Mouse (Mus musculus) E14TG2a.4 (cell line): ENCODE measurements around the gene Daw1.

Experiments used
- H3K27me3 ChIP-seq: 2 replicates; pipeline ENCODE4 v1.6.1; 2014; ENCODE audit warnings: low read length, control low read depth; ENCODE audit not compliant: insufficient read depth
- H3K36me3 ChIP-seq: 2 replicates; pipeline ENCODE4 v1.6.1; 2014; ENCODE audit warnings: low read length, control low read depth; ENCODE audit not compliant: insufficient read depth
- H3K4me1 ChIP-seq: replicated peaks from 2 replicates; pipeline ENCODE4 v1.6.1; 2014; ENCODE audit warnings: low read depth, low read length, control low read depth
- H3K4me3 ChIP-seq: replicated peaks from 2 replicates; pipeline ENCODE4 v1.5.1; 2014; ENCODE audit warnings: mild to moderate bottlenecking, low read length
- H3K9me3 ChIP-seq: 2 replicates; pipeline ENCODE4 v1.6.1; 2014; ENCODE audit warnings: low read length, control low read depth
- CTCF ChIP-seq: conservative IDR thresholded peaks from 2 replicates; pipeline ENCODE4 v1.5.1; 2014; ENCODE audit warnings: low read length
- NANOG ChIP-seq: IDR thresholded peaks from 2 replicates; pipeline ENCODE4 v1.6.1; 2014; ENCODE audit warnings: borderline replicate concordance, low read length, mixed read lengths
- POU5F1 ChIP-seq: IDR thresholded peaks from 2 replicates; pipeline ENCODE4 v1.6.1; 2014; ENCODE audit warnings: low read length, borderline replicate concordance

Daw1 gene

GRCm38 (mm10) chr1:83164027-83164426, 4.5 kb downstream of the Daw1 start:
- Histone ChIP-seq H3K4me3 (no peak overlapping the region), H3K4me1 (peaks cover 2% of the 10 kb centered on the region; the same call in 1 of the 2 replicates), H3K36me3 (no peaks in the 10 kb centered on the region), H3K27me3 (peaks cover 12% of the 10 kb centered on the region), H3K9me3 (no peaks in the 10 kb centered on the region)
- no peak for TF ChIP-seq CTCF

DNA sequence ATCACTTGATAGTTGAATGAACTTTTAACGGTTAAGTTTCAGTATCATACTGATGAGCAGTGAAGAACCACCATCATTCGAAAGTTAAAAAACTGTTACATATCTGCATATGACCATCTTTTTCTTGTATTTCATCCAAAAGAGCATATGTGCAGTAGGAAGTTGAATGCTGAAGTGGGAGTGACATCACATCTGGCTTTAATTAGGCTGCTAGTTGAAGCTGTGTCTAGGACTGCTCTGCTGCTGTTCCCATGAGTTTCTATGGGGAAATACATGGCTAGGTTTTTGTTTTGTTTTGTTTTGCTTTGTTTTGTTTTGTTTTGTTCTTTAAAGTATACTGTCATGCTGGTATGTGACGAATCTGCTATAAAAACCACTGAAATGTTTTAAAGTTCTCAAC, 9.6 kb downstream of the Daw1 start:
- Histone ChIP-seq H3K27me3 (no peaks in the 10 kb centered on the region), H3K4me1 (no peaks in the 10 kb centered on the region), H3K4me3 (no peak overlapping the region), H3K36me3 (no peaks in the 10 kb centered on the region), H3K9me3 (no peaks in the 10 kb centered on the region)
- no peak for TF ChIP-seq POU5F1

DNA sequence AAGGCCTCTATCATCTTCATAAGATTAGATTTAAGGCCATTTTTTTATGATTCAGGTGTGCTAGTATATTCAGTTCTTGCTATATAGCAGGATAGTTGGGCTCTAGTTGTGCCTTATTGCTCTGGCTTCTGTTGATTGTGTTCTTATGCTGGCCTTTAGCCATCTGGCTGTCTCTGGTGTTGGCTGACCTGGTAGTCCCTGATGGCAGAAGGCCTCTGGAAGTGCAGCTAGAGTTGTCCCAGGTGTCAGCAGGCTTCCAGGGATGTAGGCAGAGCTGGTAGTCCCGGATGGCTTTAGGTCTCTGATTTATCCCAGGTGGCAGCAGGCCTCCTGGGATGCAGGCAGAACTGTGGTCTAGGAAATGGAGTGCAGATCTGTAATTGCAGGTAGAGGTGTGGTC, 16.4 kb downstream of the Daw1 start:
- Histone ChIP-seq H3K4me3 (no peak overlapping the region), H3K9me3 (no peaks in the 10 kb centered on the region), H3K36me3 (no peaks in the 10 kb centered on the region), H3K4me1 (no peaks in the 10 kb centered on the region), H3K27me3 (no peaks in the 10 kb centered on the region)
- TF ChIP-seq NANOG: no peak
- TF ChIP-seq CTCF: no peak
- TF ChIP-seq POU5F1: no peak

- H3K4me1 ChIP-seq: no peaks in the 10 kb centered on the region
- H3K27me3 ChIP-seq: no peaks in the 10 kb centered on the region
- TF ChIP-seq CTCF (no peak), POU5F1 (no peak), NANOG (no peak)
- no peak overlapping the region for H3K4me3 ChIP-seq
- no peaks in the 10 kb centered on the region for H3K9me3 ChIP-seq
- H3K36me3 ChIP-seq: no peaks in the 10 kb centered on the region
Observed at GRCm38 (mm10) chr1:83179531-83179930, 20.0 kb downstream of the Daw1 start.

DNA sequence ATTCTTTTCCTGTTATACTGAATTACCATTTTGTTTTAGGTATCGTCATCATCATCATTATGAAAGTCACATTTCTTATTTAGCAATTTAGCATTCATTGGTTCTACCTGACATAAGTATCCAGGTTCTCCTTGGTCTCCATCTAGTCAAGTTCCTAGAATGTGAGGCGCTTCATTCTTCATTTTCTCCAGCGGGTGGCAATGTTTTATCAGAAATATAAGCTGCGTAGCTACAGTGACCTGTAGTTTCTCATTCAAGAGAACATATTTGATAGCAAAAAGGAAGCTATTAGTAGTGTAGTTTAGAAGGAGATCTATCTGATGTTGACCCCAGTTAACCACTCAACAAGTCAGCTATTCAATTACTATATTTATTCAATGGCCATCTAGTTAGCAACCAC, 21.9 kb downstream of the Daw1 start:
- H3K27me3 ChIP-seq: no peaks in the 10 kb centered on the region
- H3K4me3 ChIP-seq: no peak overlapping the region
- no peaks in the 10 kb centered on the region for H3K4me1 ChIP-seq
- no peaks in the 10 kb centered on the region for H3K9me3 ChIP-seq
- no peaks in the 10 kb centered on the region for H3K36me3 ChIP-seq
- no peak for TF ChIP-seq NANOG
- peak; percentile 21 for TF ChIP-seq CTCF

GRCm38 (mm10) chr1:83187154-83187553, 27.6 kb downstream of the Daw1 start:
- TF ChIP-seq POU5F1 (no peak), CTCF (peak; percentile 81), NANOG (no peak)
- Histone ChIP-seq H3K4me3 (no peak overlapping the region), H3K4me1 (no peaks in the 10 kb centered on the region), H3K9me3 (no peaks in the 10 kb centered on the region), H3K27me3 (no peaks in the 10 kb centered on the region), H3K36me3 (no peaks in the 10 kb centered on the region)

DNA sequence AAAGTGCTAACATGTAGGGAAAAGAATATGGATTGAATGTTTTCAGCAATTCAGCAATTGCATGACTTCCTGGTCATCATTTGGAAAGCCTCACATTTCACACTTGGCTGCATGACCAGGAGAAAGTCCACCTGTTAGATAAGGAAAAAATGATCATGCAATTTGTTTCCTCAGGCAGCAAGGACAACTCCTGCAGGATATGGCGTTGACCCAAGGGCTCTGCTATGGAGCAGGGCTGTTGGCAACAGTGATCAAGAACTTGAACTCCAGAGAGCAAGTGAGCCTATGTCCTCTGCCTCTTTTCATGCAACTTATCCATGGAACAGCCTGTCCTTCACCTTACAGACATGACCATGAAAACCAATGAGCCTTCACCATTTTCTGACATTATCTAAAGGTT, 50.4 kb downstream of the Daw1 start:
- H3K36me3 ChIP-seq: no peaks in the 10 kb centered on the region
- no peaks in the 10 kb centered on the region for H3K27me3 ChIP-seq
- H3K4me1 ChIP-seq: no peaks in the 10 kb centered on the region
- no peak overlapping the region for H3K4me3 ChIP-seq
- H3K9me3 ChIP-seq: peaks cover 3% of the 10 kb centered on the region; the same call in 1 of the 2 replicates
- TF ChIP-seq POU5F1 (no peak), NANOG (no peak), CTCF (no peak)

GRCm38 (mm10) chr1:83218260-83218659, 58.7 kb downstream of the Daw1 start:
- no peak for TF ChIP-seq CTCF
- TF ChIP-seq POU5F1: no peak
- TF ChIP-seq NANOG: no peak
- peaks cover 3% of the 10 kb centered on the region; the same call in 1 of the 2 replicates for H3K9me3 ChIP-seq
- H3K27me3 ChIP-seq: no peaks in the 10 kb centered on the region
- H3K4me1 ChIP-seq: no peaks in the 10 kb centered on the region
- H3K36me3 ChIP-seq: no peaks in the 10 kb centered on the region
- no peak overlapping the region for H3K4me3 ChIP-seq

DNA sequence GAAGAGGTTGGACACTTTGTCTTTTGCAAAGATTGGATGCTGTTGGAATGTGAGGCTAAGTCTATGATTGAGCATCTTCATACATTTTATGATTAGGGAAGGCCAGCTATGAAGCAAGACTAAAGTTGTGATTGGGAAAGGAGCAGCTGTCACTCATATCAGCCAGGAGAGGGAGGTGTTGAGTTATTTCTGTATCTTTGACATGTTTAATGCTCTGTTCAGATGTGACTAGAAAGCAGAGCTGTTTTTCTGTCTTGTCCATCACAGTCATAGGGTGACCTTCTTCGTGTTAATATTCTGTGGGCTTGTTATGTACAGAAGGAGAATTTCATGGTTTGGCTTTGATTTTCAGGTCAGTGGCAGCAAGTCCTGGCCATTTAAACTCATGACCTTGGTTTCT, 63.5 kb downstream of the Daw1 start:
- TF ChIP-seq NANOG: no peak
- TF ChIP-seq CTCF: peak; percentile 24; the same call in 1 of the 2 replicates
- Histone ChIP-seq H3K4me1 (no peaks in the 10 kb centered on the region), H3K4me3 (no peak overlapping the region), H3K36me3 (no peaks in the 10 kb centered on the region), H3K27me3 (no peaks in the 10 kb centered on the region), H3K9me3 (no peaks in the 10 kb centered on the region)

DNA sequence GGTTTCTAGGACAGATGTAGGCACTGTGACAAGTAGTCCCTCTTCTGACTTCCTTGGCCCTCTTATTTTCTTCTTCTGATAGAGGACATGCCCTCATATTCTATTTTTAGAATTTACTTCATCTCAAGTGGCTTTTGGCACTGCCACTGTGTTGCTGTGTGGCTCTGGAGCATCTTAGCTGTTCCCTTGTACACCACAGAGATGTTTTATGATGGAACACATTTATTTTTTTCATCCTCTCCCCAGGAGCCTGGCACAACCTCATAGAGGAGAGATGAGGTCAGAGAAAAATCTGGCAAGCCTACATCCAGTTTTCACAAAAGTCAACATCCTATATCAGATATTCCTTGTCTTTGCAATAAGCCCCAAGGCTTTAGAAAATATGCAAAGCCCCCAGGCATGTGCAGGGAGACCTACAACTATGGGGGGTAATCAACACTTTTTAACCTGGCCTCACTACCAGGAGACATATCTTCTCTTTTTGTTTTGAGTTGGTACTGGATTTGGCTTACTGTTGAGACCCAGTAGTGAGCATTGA, 64.9 kb downstream of the Daw1 start:
- H3K36me3 ChIP-seq: no peaks in the 10 kb centered on the region
- H3K9me3 ChIP-seq: peaks cover 7% of the 10 kb centered on the region; the same call in 1 of the 2 replicates
- TF ChIP-seq NANOG (no peak), POU5F1 (no peak), CTCF (no peak)
- no peak overlapping the region for H3K4me3 ChIP-seq
- H3K4me1 ChIP-seq: no peaks in the 10 kb centered on the region
- H3K27me3 ChIP-seq: no peaks in the 10 kb centered on the region
